Mouse (Mus musculus) olfactory bulb, adult 2 months (tissue): Measurements from ENCODE around the gene Fa2h. TPM values are rescaled to one million over a fixed set of nuclear protein-coding genes. Genes with fewer than 3 reads are reported as not detected.
"Not testable (repeated sequence)": the region's sequence is repeated elsewhere in the genome, so short reads cannot be mapped to it uniquely, and the experiment has no call there.

Source experiments
- H3K27ac ChIP-seq: fragments of 200-500 bp; 2 replicates; pipeline ENCODE4 v1.5.1; 2012; ENCODE audit warnings: low read depth, low read length; ENCODE audit not compliant: insufficient read depth
- H3K4me1 ChIP-seq: fragments of 200-500 bp; 2 replicates; pipeline ENCODE4 v1.6.1; 2012; ENCODE audit warnings: low read length; ENCODE audit not compliant: control insufficient read depth, insufficient read depth
- H3K4me3 ChIP-seq: fragments of 200-500 bp; 2 replicates; pipeline ENCODE4 v1.5.1; 2012; ENCODE audit warnings: mild to moderate bottlenecking, low read depth, low read length, moderate library complexity; ENCODE audit not compliant: insufficient read depth
- CTCF ChIP-seq: fragments of 200-500 bp; IDR thresholded peaks from 2 replicates; pipeline ENCODE4 v1.5.1; 2012; ENCODE audit warnings: low read depth, mild to moderate bottlenecking, low read length, moderate library complexity; ENCODE audit not compliant: insufficient read depth
- POLR2A ChIP-seq: fragments of 200-500 bp; IDR thresholded peaks from 2 replicates; pipeline ENCODE4 v1.6.1; 2012; ENCODE audit warnings: mild to moderate bottlenecking, low read depth, low read length, moderate library complexity; ENCODE audit not compliant: insufficient read depth
- WGBS: fragments of 180-500 bp; shearing (Covaris S2); methylation state at CpG from one replicate; pipeline ENCODE4 v1.1.7; 2018; 5-methylcytosine and 5-hydroxymethylcytosine counted together
- polyA plus RNA-seq: library from polyadenylated mRNA; stranded (reverse); fragments of >200 nt; gene quantifications from 2 replicates; pipeline ENCODE4 v1.2.4, GENCODE M21; 2012; ENCODE audit warnings: low replicate concordance; ENCODE audit not compliant: missing spikeins, insufficient read depth, insufficient read length

Gene Fa2h
- polyA plus RNA-seq, 1 experiment, result not detected

DNA sequence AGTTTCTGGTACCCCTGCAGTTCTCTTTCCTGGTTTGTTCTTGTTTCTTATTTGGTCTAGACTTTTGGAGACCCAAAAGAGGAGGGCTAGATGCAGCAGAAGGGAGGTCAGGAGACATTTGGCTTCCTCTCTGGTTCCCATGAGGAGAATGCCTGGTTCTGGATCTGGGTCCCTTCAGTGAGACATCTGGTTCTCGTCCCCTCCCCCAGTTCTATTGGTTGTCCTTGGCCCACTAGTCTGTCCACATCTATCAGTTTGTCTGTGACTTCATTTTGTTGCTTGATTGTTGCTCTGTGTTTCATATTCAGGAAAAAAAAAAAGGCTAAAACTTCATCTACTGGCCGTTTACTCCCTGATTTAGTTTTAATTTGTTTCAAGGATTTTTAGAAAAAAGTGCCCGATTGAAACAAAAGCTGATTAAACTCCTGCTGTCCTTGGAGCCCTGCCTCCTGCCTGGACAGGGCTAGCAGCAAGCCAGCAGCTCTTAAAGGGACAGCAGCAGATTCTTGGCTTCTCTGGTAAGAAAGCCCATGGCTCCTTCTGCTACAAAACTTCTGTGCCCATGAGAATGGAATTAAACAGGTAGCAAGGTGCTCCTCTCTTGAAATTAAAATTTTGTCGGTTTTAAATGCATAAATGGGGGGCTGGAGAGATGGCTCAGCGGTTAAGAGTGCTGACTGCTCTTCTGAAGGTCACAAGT is 88.4 kb downstream of the Fa2h start:
- no peak for TF ChIP-seq POLR2A
- no peak for TF ChIP-seq CTCF
- Histone ChIP-seq H3K27ac (no peak overlapping the region), H3K4me3 (no peak overlapping the region), H3K4me1 (no peaks in the 10 kb centered on the region)
- 29% methylated on average over 5 of the region's 5 CpGs for WGBS

DNA sequence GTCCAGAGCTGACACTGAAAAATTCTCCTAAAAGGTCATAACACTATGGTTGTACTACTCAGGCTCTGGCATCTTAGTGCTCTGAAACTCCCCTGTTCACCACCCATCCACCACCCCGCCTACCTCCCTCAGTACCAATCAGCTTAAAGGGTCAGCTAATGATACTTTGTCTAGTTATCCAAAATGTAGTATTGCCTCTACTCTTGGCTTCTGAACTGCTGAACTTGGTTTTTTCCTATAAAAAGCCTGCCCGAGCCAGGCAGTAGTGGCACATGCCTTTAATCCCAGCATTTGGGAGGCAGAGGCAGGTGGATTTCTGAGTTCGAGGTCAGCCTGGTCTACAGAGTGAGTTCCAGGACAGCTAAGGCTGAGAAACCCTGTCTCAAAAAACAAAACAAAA is 89.3 kb downstream of the Fa2h start:
- 92% methylated on average over 3 of the region's 3 CpGs for WGBS
- Histone ChIP-seq H3K27ac (no peak overlapping the region), H3K4me3 (no peak overlapping the region), H3K4me1 (no peaks in the 10 kb centered on the region)
- TF ChIP-seq CTCF (no peak), POLR2A (no peak)

- not testable (repeated sequence) for H3K27ac ChIP-seq, H3K4me3 ChIP-seq, H3K4me1 ChIP-seq
- 63% methylated on average over 5 of the region's 5 CpGs for WGBS
Observed at GRCm38 (mm10) chr8:111303076-111303803, 90.4 kb downstream of the Fa2h start.

DNA sequence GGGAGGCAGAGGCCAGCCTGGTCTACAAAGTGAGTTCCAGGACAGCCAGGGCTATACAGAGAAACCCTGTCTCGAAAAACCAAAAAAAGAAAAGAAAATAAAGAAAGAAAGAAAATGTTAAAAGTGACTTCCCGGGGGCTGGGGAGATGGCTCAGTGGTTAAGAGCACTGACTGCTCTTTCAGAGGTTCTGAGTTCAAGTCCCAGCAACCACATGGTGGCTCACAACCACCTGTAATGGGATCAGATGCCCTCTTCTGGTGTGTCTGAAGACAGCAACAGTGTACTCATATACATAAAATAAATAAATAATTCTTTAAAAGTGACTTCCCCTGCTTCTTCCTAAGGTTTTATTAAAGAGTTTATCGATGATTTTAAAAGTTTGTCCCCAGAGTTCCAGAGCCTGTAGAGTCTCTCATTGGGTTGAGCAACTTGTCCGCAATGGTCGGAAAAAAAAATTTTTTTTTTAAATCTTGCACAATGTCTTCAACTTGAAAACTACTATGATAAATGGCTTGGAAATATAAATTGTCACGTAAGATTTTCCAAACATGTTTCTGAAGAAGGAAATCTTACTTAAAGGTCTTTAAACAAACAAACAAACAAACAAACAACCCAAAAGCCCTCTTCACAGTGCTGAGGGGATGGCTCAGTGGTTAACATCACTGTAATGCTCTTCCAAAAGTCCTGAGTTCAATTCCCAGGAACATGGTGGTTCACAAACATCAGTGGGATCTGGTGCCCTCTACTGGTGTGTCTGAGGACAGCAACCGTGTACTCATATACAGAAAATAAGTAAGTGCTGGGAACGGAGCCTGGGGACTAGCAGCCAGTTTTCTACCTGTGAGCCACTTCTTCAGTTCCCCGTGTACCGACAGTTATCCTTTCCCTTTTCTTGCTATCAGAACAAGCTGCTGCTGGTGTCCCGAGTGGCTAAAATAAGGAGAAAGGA is 92.8 kb downstream of the Fa2h start:
- Histone ChIP-seq H3K4me1 (no peaks in the 10 kb centered on the region), H3K4me3 (no peak overlapping the region), H3K27ac (no peak overlapping the region)
- 65% methylated on average over 11 of the region's 11 CpGs for WGBS
- TF ChIP-seq POLR2A (no peak), CTCF (no peak)

- Histone ChIP-seq H3K4me1 (no peaks in the 10 kb centered on the region), H3K4me3 (peak within 1 kb of the TSS; percentile 98), H3K27ac (peak within 1 kb of the TSS; percentile 6; the same call in 1 of the 2 replicates)
- WGBS, result under 1% methylated on average over 67 of the region's 67 CpGs
- peak; percentile 69 for TF ChIP-seq POLR2A
- 0 out of 2 replicates have a peak, but pooled peaks have one; percentile 17 for TF ChIP-seq CTCF
Observed at GRCm38 (mm10) chr8:111299821-111300568, 93.6 kb downstream of the Fa2h start, which contains the start of gene Rfwd3. Rfwd3 (minus strand) TSS chr8:111300222.

GRCm38 (mm10) chr8:111299363-111299820 is 94.2 kb downstream of the Fa2h start:
- WGBS, result under 1% methylated on average over 28 of the region's 28 CpGs
- H3K4me1 ChIP-seq, result no peaks in the 10 kb centered on the region
- H3K27ac ChIP-seq, result peak overlapping the region; percentile 6; the same call in 1 of the 2 replicates
- TF ChIP-seq POLR2A, result no peak
- H3K4me3 ChIP-seq, result peak overlapping the region; percentile 98

GRCm38 (mm10) chr8:111298011-111298410 is 95.6 kb downstream of the Fa2h start:
- WGBS, result 83% methylated on average over 1 of the region's 1 CpGs
- Histone ChIP-seq H3K27ac (no peak overlapping the region), H3K4me1 (no peaks in the 10 kb centered on the region), H3K4me3 (no peak overlapping the region)
- TF ChIP-seq POLR2A, result no peak
- no peak for TF ChIP-seq CTCF

Other genes with a start within 250 kb of the Fa2h start
- 57.5 TPM in 1 of 2 replicates, not detected in the other for gene Glg1, start 134.6 kb downstream of the Fa2h start, polyA plus RNA-seq
- gene Rfwd3, start 93.6 kb downstream of the Fa2h start, polyA plus RNA-seq, result not detected in 2 replicates
- gene Mlkl, start 55.6 kb downstream of the Fa2h start, polyA plus RNA-seq, result not detected in 2 replicates
- gene Wdr59, start 128.3 kb upstream of the Fa2h start, polyA plus RNA-seq, result not detected in 2 replicates
- 177 TPM in 1 of 2 replicates, not detected in the other for gene Znrf1, start 142.3 kb upstream of the Fa2h start, polyA plus RNA-seq
- not detected in 2 replicates for gene Ldhd, start 236.6 kb upstream of the Fa2h start, polyA plus RNA-seq
- not detected in 2 replicates for gene Zfp1, start 249.6 kb upstream of the Fa2h start, polyA plus RNA-seq